Mouse (Mus musculus): ENCODE measurements around the gene Vmn1r235.

DNA sequence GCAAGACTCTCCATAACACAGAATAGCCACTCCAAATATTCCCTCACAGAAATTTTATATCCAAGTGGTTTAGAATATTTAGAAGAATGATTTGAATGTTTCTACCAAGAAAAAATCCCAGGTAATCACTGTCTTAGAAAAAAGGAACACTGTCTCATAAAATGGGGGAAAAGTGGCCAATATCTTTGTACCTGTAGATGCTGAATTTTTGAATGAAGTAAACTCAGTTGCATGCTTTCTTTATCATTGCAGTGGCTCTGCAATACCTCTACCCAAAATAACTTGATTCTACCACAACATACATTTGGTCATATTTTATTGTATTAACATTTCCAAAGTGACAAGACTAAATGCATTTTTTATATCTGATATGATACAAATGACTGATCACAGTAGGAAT, at the start of gene Vmn1r235:
- TF ChIP-seq CTCF (IDR thresholded peaks at IDR 0.05; ENCODE audit: low read depth, low read length) (no peak), POLR2A (IDR thresholded peaks at IDR 0.05; ENCODE audit: insufficient read depth, low read length) (no peak), EP300 (IDR thresholded peaks at IDR 0.05; ENCODE audit: insufficient read depth, low read depth, low read length) (no peak)
